Mouse (Mus musculus): ENCODE measurements around the gene Usp39. TPM values are rescaled to one million over a fixed set of nuclear protein-coding genes. Genes with fewer than 3 reads are reported as not detected.

Gene Usp39
- 21.4 and 22.0 TPM in 2 replicates for polyA plus RNA-seq (2012; rRNA removed)

GRCm38 (mm10) chr6:72345074-72345567, at the start of gene Usp39:
TSS of gene Usp39 (minus strand) at chr6:72345184.

GRCm38 (mm10) chr6:72389941-72390771, 45.2 kb upstream of the Usp39 start, which contains the start of gene Vamp8:
TSS of gene Vamp8 (minus strand) at chr6:72390703.

GRCm38 (mm10) chr6:72380131-72380770, 35.3 kb upstream of the Usp39 start, which contains the start of gene Vamp5:
TSS of gene Vamp5 (minus strand) at chr6:72380468.

GRCm38 (mm10) chr6:72366844-72367443, 22.0 kb upstream of the Usp39 start, which contains the start of gene Rnf181:
TSS of gene Rnf181 (minus strand) at chr6:72366956.

GRCm38 (mm10) chr6:72355066-72355911, 10.3 kb upstream of the Usp39 start, which contains the start of gene Tmem150a:
TSS of gene Tmem150a (plus strand) at chr6:72355447.

GRCm38 (mm10) chr6:72347166-72347941, 2.4 kb upstream of the Usp39 start, which contains the start of gene 0610030E20Rik:
TSS of gene 0610030E20Rik (plus strand) at chr6:72347317.

Other genes with a start within 250 kb of the Usp39 start
- gene St3gal5, start 247.6 kb downstream of the Usp39 start, polyA plus RNA-seq (2012; rRNA removed), result 194 and 215 TPM in 2 replicates
- 22.5 and 23.5 TPM in 2 replicates for gene Atoh8, start 109.6 kb downstream of the Usp39 start, polyA plus RNA-seq (2012; rRNA removed)
- 0.70 and 1.3 TPM in 2 replicates for gene Sftpb, start 40.6 kb downstream of the Usp39 start, polyA plus RNA-seq (2012; rRNA removed)
- 20.0 and 22.8 TPM in 2 replicates for gene 0610030E20Rik, start 2.1 kb upstream of the Usp39 start, polyA plus RNA-seq (2012; rRNA removed)
- 60.2 and 70.6 TPM in 2 replicates for gene Tmem150a, start 10.3 kb upstream of the Usp39 start, polyA plus RNA-seq (2012; rRNA removed)
- gene Rnf181, start 21.8 kb upstream of the Usp39 start, polyA plus RNA-seq (2012; rRNA removed), result 118 TPM in 2 replicates
- 24.6 and 38.9 TPM in 2 replicates for gene Vamp5, start 35.3 kb upstream of the Usp39 start, polyA plus RNA-seq (2012; rRNA removed)
- gene Vamp8, start 45.5 kb upstream of the Usp39 start, polyA plus RNA-seq (2012; rRNA removed), result 75.9 and 104 TPM in 2 replicates
- 26.2 and 28.1 TPM in 2 replicates for gene Ggcx, start 69.1 kb upstream of the Usp39 start, polyA plus RNA-seq (2012; rRNA removed)
- gene Mat2a, start 94.4 kb upstream of the Usp39 start, polyA plus RNA-seq (2012; rRNA removed), result 88.6 and 104 TPM in 2 replicates
- 0.28 and 0.53 TPM in 2 replicates for gene Sh2d6, start 176.5 kb upstream of the Usp39 start, polyA plus RNA-seq (2012; rRNA removed)
- 64.9 and 70.2 TPM in 2 replicates for gene Capg, start 199.2 kb upstream of the Usp39 start, polyA plus RNA-seq (2012; rRNA removed)

Data from ovary, adult 2 months (tissue).